Mouse (Mus musculus) layer of hippocampus, adult 8-10 months (tissue): ENCODE data around the gene Il13. TPM values are rescaled to one million over a fixed set of nuclear protein-coding genes. Genes with fewer than 3 reads are reported as not detected.

Experiments
- DNase-seq, 2 experiments: peaks; one replicate each; pipeline ENCODE4 v3.0.0; 2022; ENCODE audit warnings: low spot score in 2 of 2
- total RNA-seq, 4 experiments: library from RNA; stranded (reverse); gene quantifications; 2 replicates each; pipeline ENCODE4 v1.2.4; 2022

The Il13 gene
- total RNA-seq, 4 experiments from 2014 or later, result not detected

GRCm38 (mm10) chr11:53585510-53585909 lies 49.0 kb downstream of the Il13 start:
- no peak for DNase-seq

- no peak for DNase-seq
Observed at GRCm38 (mm10) chr11:53584849-53585248, 49.7 kb downstream of the Il13 start.

GRCm38 (mm10) chr11:53583151-53583550 lies 51.4 kb downstream of the Il13 start:
- no peak for DNase-seq

Other genes with a start within 250 kb of the Il13 start
- gene Leap2, start 211.5 kb downstream of the Il13 start, total RNA-seq, result not detected
- gene Uqcrq, start 203.9 kb downstream of the Il13 start, total RNA-seq, result 100 to 1,000 TPM; 374 to 418 (median 397) TPM
- under 1 TPM; 0.69 to 0.96 (median 0.93) TPM for gene Gdf9, start 203.7 kb downstream of the Il13 start, total RNA-seq
- gene Gm10447, start 177.6 kb downstream of the Il13 start, total RNA-seq, result under 1 TPM; 0.12 to 0.33 (median 0.17) TPM
- 1 to 10 TPM; 4.7 to 5.9 (median 5.1) TPM for gene Shroom1, start 177.5 kb downstream of the Il13 start, total RNA-seq
- gene Gm9837, start 164.2 kb downstream of the Il13 start, total RNA-seq, result under 1 TPM in 1 of 4 experiments, not detected in 3; 0.69 TPM
- 1 to 10 TPM; 1.8 to 4.9 (median 2.8) TPM for gene Gm9945, start 154.5 kb downstream of the Il13 start, total RNA-seq
- 100 to 1,000 TPM in 2 of 4 experiments, 10 to 100 TPM in 2; 91.6 to 119 (median 104) TPM for gene Sowaha, start 154.4 kb downstream of the Il13 start, total RNA-seq
- 100 to 1,000 TPM; 248 to 260 (median 255) TPM for gene Sept8, start 115.4 kb downstream of the Il13 start, total RNA-seq
- 100 to 1,000 TPM; 115 to 156 (median 130) TPM for gene Kif3a, start 67.3 kb downstream of the Il13 start, total RNA-seq
- gene Il4, start 16.0 kb downstream of the Il13 start, total RNA-seq, result not detected
- 10 to 100 TPM; 11.3 to 15.9 (median 13.0) TPM for gene Rad50, start 72.6 kb upstream of the Il13 start, total RNA-seq
- gene Il5, start 86.1 kb upstream of the Il13 start, total RNA-seq, result not detected
- 10 to 100 TPM in 3 of 4 experiments, 1 to 10 TPM in 1; 9.7 to 12.9 (median 11.0) TPM for gene Irf1, start 135.3 kb upstream of the Il13 start, total RNA-seq
- 1 to 10 TPM; 1.1 to 2.4 (median 1.9) TPM for gene Gm17334, start 138.5 kb upstream of the Il13 start, total RNA-seq
- gene Gm12216, start 224.6 kb upstream of the Il13 start, total RNA-seq, result 10 to 100 TPM in 1 of 4 experiments, 1 to 10 TPM in 3; 6.0 to 12.4 (median 8.1) TPM